Mouse (Mus musculus): ENCODE data around the gene Fxyd3. TPM values are rescaled to one million over a fixed set of nuclear protein-coding genes. Genes with fewer than 3 reads are reported as not detected.
A peak's percentile ranks its signal among the peaks of the same experiment; 100 is the strongest.

Gene Fxyd3
- polyA plus RNA-seq, 1 experiment from 2014 or later = 7.9 TPM

DNA sequence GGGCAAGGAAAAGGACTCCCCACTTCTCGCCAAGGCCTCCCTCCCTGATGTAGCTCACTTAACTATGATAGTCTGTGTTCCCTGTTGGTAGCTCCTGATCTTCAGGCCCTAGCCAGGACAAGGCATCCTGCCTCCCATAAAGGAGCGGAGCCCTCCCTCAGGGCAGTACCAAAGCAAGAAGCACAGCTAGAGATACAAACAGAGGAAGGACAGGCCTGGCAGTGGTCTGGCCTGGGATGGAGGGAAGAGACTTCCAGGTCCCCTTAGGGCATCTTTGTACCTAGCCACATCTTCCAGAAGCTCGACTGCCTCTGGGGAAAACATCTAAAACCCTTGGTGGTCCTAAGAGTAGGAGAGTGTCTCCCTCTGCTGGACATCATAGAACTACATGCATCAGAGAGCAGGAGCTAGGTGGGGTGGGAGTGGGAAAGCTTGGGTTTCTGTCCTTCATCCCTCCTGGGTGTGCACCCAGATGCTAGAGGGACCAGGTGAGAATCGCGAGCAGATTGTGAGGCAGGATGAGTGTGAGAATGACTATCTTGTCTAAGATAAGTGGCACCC is 1.5 kb upstream of the Fxyd3 start:
- Histone ChIP-seq H3K27ac (peak overlapping the region; percentile 78), H3K4me3 (no peak overlapping the region), H3K36me3 (no peaks in the 10 kb centered on the region), H3K4me1 (replicated peaks) (peaks cover 41% of the 10 kb centered on the region), H3K9me3 (peaks cover 5% of the 10 kb centered on the region; the same call in 1 of the 2 replicates), H3K27me3 (ENCODE audit: insufficient read depth, poor library complexity, severe bottlenecking) (no peaks in the 10 kb centered on the region)
- DNase-seq (ENCODE audit: low spot score) = peak; percentile 40
- 45% methylated on average over 5 of the region's 5 CpGs for WGBS

DNA sequence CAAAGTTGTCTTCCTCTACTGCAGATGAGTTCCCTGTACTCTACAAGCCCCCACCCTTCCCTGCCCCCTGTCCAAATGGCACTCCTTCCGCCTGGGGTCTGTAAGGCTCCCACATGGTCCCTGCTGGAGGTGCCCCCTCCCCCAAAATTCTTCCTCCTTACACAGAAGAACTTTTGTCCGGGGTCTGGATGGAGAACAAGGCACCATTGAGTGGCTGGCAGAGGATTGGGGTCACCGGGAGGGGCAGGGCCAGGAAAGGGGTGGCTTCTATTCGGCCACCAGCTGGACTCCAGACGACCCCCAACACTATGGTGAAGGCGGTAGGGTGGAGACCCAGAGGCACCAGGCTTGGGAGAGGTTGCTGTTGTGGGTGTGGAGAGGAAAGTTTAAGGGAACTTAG is 966 bp upstream of the Fxyd3 start:
- Histone ChIP-seq H3K27ac (peak overlapping the region; percentile 78), H3K27me3 (ENCODE audit: insufficient read depth, poor library complexity, severe bottlenecking) (no peaks in the 10 kb centered on the region), H3K36me3 (no peaks in the 10 kb centered on the region), H3K4me1 (replicated peaks) (peaks cover 42% of the 10 kb centered on the region), H3K9me3 (peaks cover 5% of the 10 kb centered on the region; the same call in 1 of the 2 replicates), H3K4me3 (no peak overlapping the region)
- no peak for DNase-seq (ENCODE audit: low spot score)
- WGBS = 52% methylated on average over 6 of the region's 6 CpGs

DNA sequence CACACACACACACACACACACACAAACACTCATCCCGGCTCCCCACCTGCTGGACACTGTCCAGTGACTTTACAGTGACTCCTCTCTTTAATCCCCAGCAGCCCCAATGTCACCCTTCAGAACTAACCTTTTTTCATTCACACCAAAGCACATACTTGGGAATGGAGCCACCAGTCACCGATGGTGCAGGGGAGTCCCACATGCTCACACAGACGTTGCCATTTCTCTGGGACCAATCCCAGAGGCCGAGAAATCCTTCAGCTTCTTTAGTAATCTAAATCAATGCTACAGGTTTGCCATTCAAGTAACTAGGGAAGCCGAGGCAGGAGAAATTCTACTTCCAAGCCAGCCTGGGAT is 1.8 kb downstream of the Fxyd3 start:
- H3K27ac ChIP-seq = 0 out of 2 replicates have a peak overlapping the region, but pooled peaks have one; percentile 2

DNA sequence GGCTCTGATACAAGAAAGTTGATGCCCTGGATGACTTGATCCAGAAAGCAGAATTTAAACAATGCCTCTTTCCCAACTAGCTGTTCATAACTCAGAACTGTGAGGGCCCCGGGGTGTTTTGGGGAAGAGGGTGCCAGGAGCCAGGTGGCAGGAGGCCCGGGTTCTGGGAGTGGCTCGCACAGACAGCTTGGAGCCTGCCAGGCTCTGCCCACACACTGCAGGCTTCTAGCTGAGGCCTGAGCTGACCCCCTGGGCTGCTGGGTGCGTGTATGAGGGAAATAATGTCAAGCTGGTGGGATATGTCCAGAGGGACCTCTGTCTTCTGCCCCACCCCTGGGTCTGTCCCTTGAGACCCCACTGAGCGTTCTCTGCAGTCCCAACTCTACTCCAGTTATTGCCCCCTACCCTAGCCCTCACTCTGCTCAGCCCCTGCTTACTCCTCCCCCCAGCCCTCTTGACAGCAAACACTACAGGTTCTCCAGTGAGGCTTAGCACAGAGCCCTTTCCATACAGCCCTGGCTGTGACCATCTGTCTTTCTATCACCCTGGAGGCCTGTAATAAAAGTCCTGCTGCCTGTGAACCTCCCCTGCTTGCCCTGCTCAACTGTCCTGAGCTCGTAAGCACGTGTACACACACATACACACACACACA is 2.3 kb downstream of the Fxyd3 start:
- H3K9me3 ChIP-seq = no peaks in the 10 kb centered on the region
- H3K4me3 ChIP-seq = no peak overlapping the region
- H3K36me3 ChIP-seq = no peaks in the 10 kb centered on the region
- DNase-seq (ENCODE audit: low spot score) = no peak
- WGBS = 73% methylated on average over 7 of the region's 7 CpGs
- peaks cover 48% of the 10 kb centered on the region for H3K4me1 ChIP-seq (replicated peaks)
- no peaks in the 10 kb centered on the region for H3K27me3 ChIP-seq (ENCODE audit: insufficient read depth, poor library complexity, severe bottlenecking)
- H3K27ac ChIP-seq = peak overlapping the region; percentile 2; the same call in 1 of the 2 replicates

More for the DNA sequence above, 1.8 kb downstream of the Fxyd3 start:
- Histone ChIP-seq H3K27me3 (ENCODE audit: insufficient read depth, poor library complexity, severe bottlenecking) (no peaks in the 10 kb centered on the region), H3K9me3 (no peaks in the 10 kb centered on the region), H3K36me3 (no peaks in the 10 kb centered on the region), H3K4me1 (replicated peaks) (peaks cover 48% of the 10 kb centered on the region), H3K4me3 (no peak overlapping the region)
- no peak for DNase-seq (ENCODE audit: low spot score)
- WGBS = 80% methylated on average over 5 of the region's 5 CpGs

DNA sequence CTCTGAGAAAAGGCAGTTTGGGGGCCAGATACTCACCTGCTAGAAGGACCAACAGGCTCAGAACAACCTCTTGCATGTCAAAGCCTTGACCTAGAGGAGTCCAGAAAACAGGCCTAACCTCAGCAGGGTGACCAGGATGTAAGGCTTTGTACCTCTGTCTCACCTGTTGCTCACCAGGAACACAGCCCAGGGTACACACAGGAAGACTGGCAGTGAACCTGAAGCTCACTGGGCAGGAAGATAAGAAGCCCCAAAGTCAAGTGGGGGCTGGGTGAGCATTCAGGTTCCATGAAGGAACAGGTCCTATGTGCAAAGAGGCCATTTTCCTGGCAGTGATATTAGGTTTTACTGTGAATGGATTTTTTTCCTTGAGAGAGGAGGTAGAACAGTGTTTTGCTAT is 3.0 kb downstream of the Fxyd3 start:
- Histone ChIP-seq H3K27ac (peak overlapping the region; percentile 59; the same call in 1 of the 2 replicates), H3K9me3 (no peaks in the 10 kb centered on the region), H3K4me3 (no peak overlapping the region), H3K27me3 (ENCODE audit: insufficient read depth, poor library complexity, severe bottlenecking) (no peaks in the 10 kb centered on the region), H3K36me3 (no peaks in the 10 kb centered on the region), H3K4me1 (replicated peaks) (peaks cover 48% of the 10 kb centered on the region)
- no peak for DNase-seq (ENCODE audit: low spot score)

DNA sequence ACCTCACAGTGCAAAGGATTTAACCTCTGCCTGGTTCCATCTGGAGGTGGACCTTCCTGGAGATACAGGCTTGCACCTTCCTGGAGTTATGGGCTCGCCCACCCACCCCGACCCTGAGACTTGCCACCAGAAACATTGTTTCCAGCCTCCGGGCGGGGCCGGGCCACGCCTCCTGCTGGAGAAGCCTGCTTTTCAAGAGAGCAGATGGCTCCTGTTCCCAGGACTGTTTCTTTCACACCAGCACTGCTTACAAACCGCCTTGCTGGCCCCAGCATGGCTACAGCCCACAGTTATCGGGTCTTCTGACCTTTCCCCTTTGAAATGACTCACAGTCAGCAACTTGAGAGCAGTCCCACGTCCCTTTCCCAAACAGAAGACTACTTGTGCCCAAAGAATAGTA is 4.2 kb downstream of the Fxyd3 start:
- peaks cover 41% of the 10 kb centered on the region for H3K4me1 ChIP-seq (replicated peaks)
- H3K27me3 ChIP-seq (ENCODE audit: insufficient read depth, poor library complexity, severe bottlenecking) = no peaks in the 10 kb centered on the region
- peak overlapping the region; percentile 59; the same call in 1 of the 2 replicates for H3K27ac ChIP-seq
- H3K4me3 ChIP-seq = no peak overlapping the region
- peak; percentile 37 for DNase-seq (ENCODE audit: low spot score)
- H3K9me3 ChIP-seq = no peaks in the 10 kb centered on the region
- 56% methylated on average over 9 of the region's 9 CpGs for WGBS
- no peaks in the 10 kb centered on the region for H3K36me3 ChIP-seq

DNA sequence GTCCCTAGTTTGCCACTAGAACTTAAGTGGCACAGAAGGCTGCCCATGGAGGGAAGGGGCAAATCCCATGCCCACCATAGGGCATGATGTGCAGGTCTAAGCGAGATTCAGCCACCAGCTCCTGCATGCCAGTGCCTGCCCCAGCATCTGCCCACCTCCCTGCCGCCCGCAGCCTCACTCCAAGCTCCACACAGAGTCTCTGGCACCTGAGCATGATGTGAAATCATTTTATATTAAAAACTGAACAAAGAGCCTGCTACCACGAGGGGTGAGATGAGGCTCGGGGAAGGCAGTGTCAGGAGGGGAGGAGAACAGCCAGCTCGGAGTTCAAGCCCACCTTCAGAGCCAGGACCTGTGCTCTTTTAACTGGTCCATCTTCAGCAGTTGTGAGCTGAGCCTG is 6.2 kb downstream of the Fxyd3 start:
- H3K9me3 ChIP-seq = no peaks in the 10 kb centered on the region
- peaks cover 35% of the 10 kb centered on the region for H3K4me1 ChIP-seq (replicated peaks)
- no peaks in the 10 kb centered on the region for H3K36me3 ChIP-seq
- H3K27me3 ChIP-seq (ENCODE audit: insufficient read depth, poor library complexity, severe bottlenecking) = no peaks in the 10 kb centered on the region
- H3K27ac ChIP-seq = peak overlapping the region; percentile 8; the same call in 1 of the 2 replicates
- no peak for DNase-seq (ENCODE audit: low spot score)
- WGBS = 80% methylated on average over 6 of the region's 6 CpGs
- no peak overlapping the region for H3K4me3 ChIP-seq

DNA sequence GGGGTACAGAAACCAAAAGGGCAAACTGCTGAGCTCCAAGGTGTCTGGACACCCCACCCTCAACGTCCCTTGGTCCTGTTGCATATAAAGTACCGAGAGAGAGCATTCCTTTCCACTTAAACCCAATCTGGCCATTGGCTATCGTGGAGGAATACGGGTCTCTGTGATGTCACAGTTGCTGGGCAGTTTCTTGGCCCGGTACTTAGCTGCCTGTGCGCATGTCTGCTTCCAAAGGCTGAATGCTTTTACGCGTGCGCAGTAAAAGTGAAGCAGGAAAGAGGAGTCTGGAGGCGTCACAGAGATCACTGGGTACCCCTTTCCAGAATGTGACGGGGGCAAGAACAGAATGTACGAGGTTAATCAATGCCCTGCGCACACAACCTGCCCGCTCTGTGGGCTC is 7.0 kb downstream of the Fxyd3 start:
- WGBS = 86% methylated on average over 14 of the region's 14 CpGs
- Histone ChIP-seq H3K4me3 (no peak overlapping the region), H3K27me3 (ENCODE audit: insufficient read depth, poor library complexity, severe bottlenecking) (no peaks in the 10 kb centered on the region), H3K27ac (no peak overlapping the region), H3K9me3 (no peaks in the 10 kb centered on the region), H3K36me3 (no peaks in the 10 kb centered on the region), H3K4me1 (replicated peaks) (peaks cover 29% of the 10 kb centered on the region)
- no peak for DNase-seq (ENCODE audit: low spot score)

DNA sequence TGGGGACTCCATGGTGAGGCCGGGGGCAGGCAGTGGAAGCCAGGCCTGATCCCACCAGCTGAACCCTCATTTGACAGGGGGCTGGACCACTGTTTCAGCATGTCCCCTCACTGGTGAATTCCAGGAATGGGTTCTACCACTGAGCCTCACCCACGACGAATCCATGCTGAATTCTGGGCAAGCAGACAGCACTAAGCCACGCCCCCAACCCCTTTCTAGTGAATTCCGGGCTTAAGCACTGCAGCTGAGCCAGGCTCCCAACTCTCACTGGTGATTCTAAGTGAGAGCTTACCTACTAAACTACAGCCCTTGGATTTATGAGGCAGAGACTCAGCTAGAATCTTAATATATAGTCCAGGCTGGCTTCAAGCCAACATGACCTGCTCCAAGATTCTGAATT is 8.7 kb downstream of the Fxyd3 start:
- no peak for DNase-seq (ENCODE audit: low spot score)
- WGBS = 55% methylated on average over 5 of the region's 5 CpGs
- Histone ChIP-seq H3K36me3 (no peaks in the 10 kb centered on the region), H3K4me3 (no peak overlapping the region), H3K27me3 (ENCODE audit: insufficient read depth, poor library complexity, severe bottlenecking) (no peaks in the 10 kb centered on the region), H3K27ac (no peak overlapping the region), H3K9me3 (no peaks in the 10 kb centered on the region), H3K4me1 (replicated peaks) (peaks cover 17% of the 10 kb centered on the region)

DNA sequence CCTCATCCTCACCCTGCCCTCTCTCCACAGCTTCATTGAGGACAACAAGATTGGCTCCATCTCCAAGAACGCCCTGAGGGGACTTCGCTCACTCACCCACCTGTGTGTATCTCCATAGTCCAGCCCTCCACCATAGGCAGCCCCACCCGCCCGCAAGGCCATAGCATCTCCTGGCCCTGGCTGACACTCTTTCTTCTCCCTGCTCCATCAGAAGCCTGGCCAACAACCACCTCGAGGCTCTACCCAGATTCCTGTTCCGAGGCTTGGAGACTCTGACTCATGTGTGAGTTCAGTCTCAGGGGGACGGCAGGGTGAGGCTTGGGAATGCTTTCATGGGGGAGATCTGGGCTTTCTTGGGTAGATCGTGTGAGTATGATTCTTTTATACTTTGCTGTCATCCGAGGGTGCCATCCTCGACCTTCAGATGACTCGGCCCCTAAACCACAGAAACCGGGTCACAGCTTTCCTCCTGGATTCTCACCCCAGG is 13.4 kb downstream of the Fxyd3 start:
- H3K27me3 ChIP-seq (ENCODE audit: insufficient read depth, poor library complexity, severe bottlenecking) = no peaks in the 10 kb centered on the region
- H3K9me3 ChIP-seq = no peaks in the 10 kb centered on the region
- H3K27ac ChIP-seq = no peak overlapping the region
- 87% methylated on average over 12 of the region's 12 CpGs for WGBS
- H3K4me3 ChIP-seq = no peak overlapping the region
- DNase-seq (ENCODE audit: low spot score) = no peak
- peaks cover 24% of the 10 kb centered on the region for H3K4me1 ChIP-seq (replicated peaks)
- H3K36me3 ChIP-seq = no peaks in the 10 kb centered on the region

DNA sequence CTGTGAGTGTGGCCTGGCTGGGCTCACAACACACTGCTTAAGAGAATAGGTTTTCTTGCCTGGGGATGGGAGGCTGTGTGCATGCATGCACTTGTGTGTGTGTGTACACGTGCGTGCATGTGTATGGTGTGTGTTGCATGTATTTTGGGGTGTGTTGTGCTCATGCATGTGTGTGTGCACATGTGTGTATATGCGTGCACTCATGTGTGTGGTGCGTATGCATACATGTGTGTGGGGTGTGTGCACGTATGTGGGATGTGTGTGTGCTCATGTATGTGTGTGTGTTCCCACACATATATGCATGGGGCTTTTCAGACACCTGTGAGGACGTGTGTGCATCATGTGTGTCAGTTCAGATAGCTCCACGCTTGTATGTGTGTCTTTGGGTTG is 15.9 kb downstream of the Fxyd3 start:
- 88% methylated on average over 7 of the region's 7 CpGs for WGBS
- no peak for DNase-seq (ENCODE audit: low spot score)
- Histone ChIP-seq H3K27me3 (ENCODE audit: insufficient read depth, poor library complexity, severe bottlenecking) (no peaks in the 10 kb centered on the region), H3K27ac (0 out of 2 replicates have a peak overlapping the region, but pooled peaks have one; percentile 26), H3K4me1 (replicated peaks) (peaks cover 21% of the 10 kb centered on the region), H3K4me3 (peak overlapping the region; percentile 13; the same call in 1 of the 2 replicates), H3K36me3 (no peaks in the 10 kb centered on the region), H3K9me3 (no peaks in the 10 kb centered on the region)

DNA sequence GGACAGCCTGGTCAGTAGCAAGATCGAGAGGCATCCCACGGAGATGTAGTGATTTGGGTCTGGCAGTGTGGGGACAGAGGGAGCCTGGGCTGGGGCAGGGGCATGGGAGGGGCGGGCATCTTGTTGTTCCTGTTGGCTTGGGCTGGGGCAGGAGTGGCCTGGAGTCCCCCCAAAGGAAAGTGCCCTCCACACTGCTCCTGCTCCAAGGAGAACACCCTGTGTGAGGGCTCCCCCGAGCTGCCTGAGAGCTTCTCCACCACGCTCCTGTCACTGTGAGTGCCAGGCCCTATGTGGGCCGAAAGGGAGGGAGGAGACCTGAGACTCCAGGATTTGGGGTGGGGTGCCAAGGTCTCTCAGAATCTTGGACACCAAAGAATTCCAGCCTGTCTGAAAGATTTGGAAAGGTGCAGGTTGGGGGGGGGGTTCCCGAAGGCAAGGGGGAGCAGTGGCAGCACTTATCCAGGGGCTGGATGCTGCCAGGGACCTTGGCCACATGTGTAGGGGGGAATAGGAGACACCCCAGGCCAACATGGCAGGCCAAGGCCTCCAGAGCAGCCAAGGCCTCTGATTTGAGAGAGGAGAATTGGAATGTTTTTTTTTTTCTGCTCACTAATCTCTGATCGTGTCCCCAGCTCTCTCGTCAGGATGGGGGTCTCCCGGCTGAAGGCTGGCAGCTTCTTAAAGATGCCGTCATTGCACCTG is 16.4 kb downstream of the Fxyd3 start:
- WGBS = 56% methylated on average over 11 of the region's 11 CpGs
- Histone ChIP-seq H3K4me1 (replicated peaks) (peaks cover 26% of the 10 kb centered on the region), H3K4me3 (0 out of 2 replicates have a peak overlapping the region, but pooled peaks have one; percentile 13), H3K36me3 (no peaks in the 10 kb centered on the region), H3K27ac (peak overlapping the region; percentile 88), H3K27me3 (ENCODE audit: insufficient read depth, poor library complexity, severe bottlenecking) (0 out of 2 replicates have a peak, but pooled peaks cover under 1% of the 10 kb centered on the region), H3K9me3 (no peaks in the 10 kb centered on the region)
- DNase-seq (ENCODE audit: low spot score) = no peak

DNA sequence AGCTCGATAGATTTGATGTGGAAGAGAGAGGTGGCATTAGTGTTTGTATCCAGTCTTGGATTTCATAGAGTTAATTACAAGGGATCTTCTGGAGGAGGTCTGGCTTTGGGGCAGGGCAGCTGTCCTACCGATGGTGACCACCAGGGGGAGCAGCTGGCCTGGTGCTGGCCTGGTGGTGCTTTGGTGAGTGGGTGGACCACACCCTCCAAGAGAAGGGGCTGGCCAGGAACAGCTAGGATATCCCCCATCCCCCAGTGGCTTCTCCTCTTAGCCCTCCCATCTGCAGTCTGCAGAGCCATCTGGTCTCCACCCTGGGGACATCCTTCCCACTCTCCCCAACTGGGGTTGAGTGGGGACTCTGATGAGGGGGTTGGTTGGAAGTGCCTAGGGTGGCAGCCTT is 17.4 kb downstream of the Fxyd3 start, which contains the start of gene Lgi4:
Lgi4 (plus strand) TSS at position 235 of the 400 bp plus-strand sequence.
- no peaks in the 10 kb centered on the region for H3K9me3 ChIP-seq
- peaks cover 10% of the 10 kb centered on the region for H3K27me3 ChIP-seq (ENCODE audit: insufficient read depth, poor library complexity, severe bottlenecking)
- H3K4me1 ChIP-seq (replicated peaks) = peaks cover 36% of the 10 kb centered on the region
- 5% methylated on average over 2 of the region's 2 CpGs for WGBS
- H3K27ac ChIP-seq = peak within 1 kb of the TSS; percentile 88
- no peaks in the 10 kb centered on the region for H3K36me3 ChIP-seq
- peak within 1 kb of the TSS; percentile 13; the same call in 1 of the 2 replicates for H3K4me3 ChIP-seq
- DNase-seq (ENCODE audit: low spot score) = peak; percentile 87

All from hindbrain, embryonic 10.5 days (tissue).